Comparison of ENCODE assay signal across 21 mouse cellular contexts in genomic region chr10:100001452-100001851, GRCm38 (mm10).
"Had no signal": no experiment of that assay in that cellular context is flagged by ENCODE, and none has a peak within 500 bp of the region (broad histone marks: within the 10 kb centered on the region; RNA-seq: fewer than 3 reads in every experiment).

No protein-coding gene starts in this region.

- H3K9me3 ChIP-seq: limb, embryonic 10.5 days; limb, embryonic 13.5 days; liver, embryonic 12.5 days; liver, embryonic 15.5 days; midbrain, embryonic 12.5 days; midbrain, embryonic 15.5 days; neural tube, embryonic 12.5 days; neural tube, embryonic 15.5 days had no signal

- H3K36me3 ChIP-seq: limb, embryonic 10.5 days; limb, embryonic 13.5 days; liver, embryonic 12.5 days; liver, embryonic 15.5 days; midbrain, embryonic 12.5 days; midbrain, embryonic 15.5 days; neural tube, embryonic 12.5 days; neural tube, embryonic 15.5 days had no signal

- H3K9ac ChIP-seq: limb, embryonic 13.5 days; liver, embryonic 12.5 days; liver, embryonic 15.5 days; midbrain, embryonic 12.5 days; midbrain, embryonic 15.5 days; neural tube, embryonic 12.5 days; neural tube, embryonic 15.5 days had no signal

- H3K4me3 ChIP-seq: limb, embryonic 10.5 days; limb, embryonic 13.5 days; liver, embryonic 12.5 days; liver, embryonic 15.5 days; midbrain, embryonic 12.5 days; midbrain, embryonic 15.5 days; neural tube, embryonic 12.5 days; neural tube, embryonic 15.5 days had no signal

- H3K4me2 ChIP-seq: limb, embryonic 13.5 days; liver, embryonic 12.5 days; liver, embryonic 15.5 days; midbrain, embryonic 12.5 days; midbrain, embryonic 15.5 days; neural tube, embryonic 12.5 days; neural tube, embryonic 15.5 days had no signal

- DNase-seq: kidney, adult 18-20 months; kidney, adult 9 months; kidney, postnatal 10 days; kidney, postnatal 36 days; liver; lung, adult 18-20 months; lung, postnatal 14 days; right cerebral cortex, adult 18-20 months; right cerebral cortex, postnatal 14 days; right cerebral cortex, postnatal 4 days; thymus, adult 18-20 months; thymus, postnatal 4 days had no signal

- H3K4me1 ChIP-seq: limb, embryonic 10.5 days; limb, embryonic 13.5 days; liver, embryonic 12.5 days; liver, embryonic 15.5 days; midbrain, embryonic 12.5 days; midbrain, embryonic 15.5 days; neural tube, embryonic 12.5 days; neural tube, embryonic 15.5 days had no signal

- ATAC-seq: liver, embryonic 12.5 days; midbrain, embryonic 15.5 days had no signal

- H3K27me3 ChIP-seq: limb, embryonic 13.5 days; liver, embryonic 12.5 days; liver, embryonic 15.5 days; midbrain, embryonic 12.5 days; midbrain, embryonic 15.5 days; neural tube, embryonic 12.5 days; neural tube, embryonic 15.5 days had no signal

- H3K27ac ChIP-seq: limb, embryonic 10.5 days; limb, embryonic 13.5 days; liver, embryonic 12.5 days; liver, embryonic 15.5 days; macrophage; midbrain, embryonic 12.5 days; midbrain, embryonic 15.5 days; neural tube, embryonic 12.5 days; neural tube, embryonic 15.5 days had no signal
